Mouse (Mus musculus) liver, postnatal 0 days (tissue): Measurements from ENCODE around the gene Tdo2. TPM values are rescaled to one million over a fixed set of nuclear protein-coding genes. Genes with fewer than 3 reads are reported as not detected.

Source experiments
- ATAC-seq: fragments of 200-750 bp; cut with Nextera tagmentation; 2 replicates; pipeline ENCODE4 v1.8.0; 2017; ENCODE audit warnings: mild to moderate bottlenecking, moderate library complexity
- DNase-seq: peaks from one replicate; pipeline ENCODE4 v3.0.0-alpha.2; 2016
- H3K27ac ChIP-seq: fragments of 300-500 bp; sonication (generic); 2 replicates; pipeline ENCODE4 v1.5.1; 2014; ENCODE audit warnings: antibody characterized with exemption, moderate library complexity, mild to moderate bottlenecking, low read depth
- H3K27me3 ChIP-seq: fragments of 300-500 bp; sonication (generic); 2 replicates; pipeline ENCODE4 v1.6.1; 2014; ENCODE audit warnings: low read length, control low read depth, mixed read lengths; ENCODE audit not compliant: insufficient read depth
- H3K36me3 ChIP-seq: fragments of 300-500 bp; sonication (generic); replicated peaks from 2 replicates; pipeline ENCODE4 v1.6.1; 2014; ENCODE audit warnings: mild to moderate bottlenecking, control low read depth, low read length, moderate library complexity, mixed read lengths; ENCODE audit not compliant: insufficient read depth
- H3K4me1 ChIP-seq: fragments of 300-500 bp; sonication (generic); 2 replicates; pipeline ENCODE4 v1.6.1; 2014; ENCODE audit warnings: antibody characterized with exemption, mild to moderate bottlenecking, control low read depth; ENCODE audit not compliant: insufficient read depth
- H3K4me2 ChIP-seq: fragments of 300-500 bp; sonication (generic); 2 replicates; pipeline ENCODE4 v1.6.1; 2014; ENCODE audit warnings: low read depth, mild to moderate bottlenecking, low read length, moderate library complexity, mixed read lengths
- H3K4me3 ChIP-seq: fragments of 300-500 bp; sonication (generic); 2 replicates; pipeline ENCODE4 v1.5.1; 2014; ENCODE audit warnings: low read depth, low read length
- H3K9ac ChIP-seq: fragments of 300-500 bp; sonication (generic); replicated peaks from 2 replicates; pipeline ENCODE4 v1.6.1; 2014; ENCODE audit warnings: mild to moderate bottlenecking, moderate library complexity
- H3K9me3 ChIP-seq: fragments of 300-500 bp; sonication (generic); 2 replicates; pipeline ENCODE4 v1.6.1; 2016; ENCODE audit warnings: mild to moderate bottlenecking, control low read depth, low read length, mixed read lengths
- CTCF ChIP-seq: sonication (generic); IDR thresholded peaks from 2 replicates; pipeline ENCODE4 v1.5.1; 2016; ENCODE audit warnings: antibody characterized with exemption, low read depth
- EP300 ChIP-seq: IDR thresholded peaks from 2 replicates; pipeline ENCODE4 v1.6.1; 2016; ENCODE audit warnings: antibody characterized with exemption, low read depth, mild to moderate bottlenecking
- WGBS: fragments of 180-500 bp; shearing (Covaris S2); extraction: QIAGEN DNeasy Blood & Tissue Kit; methylation state at CpG from one replicate; pipeline ENCODE4 v1.1.7; 2014; ENCODE audit not compliant: insufficient replicate concordance; 5-methylcytosine and 5-hydroxymethylcytosine counted together
- polyA plus RNA-seq: library from polyadenylated mRNA; unstranded; fragments of >200 nt; fragmentation: Nextera tagmentation; extraction: Ambion mirVana; gene quantifications from 2 replicates; pipeline ENCODE4 v1.2.1, GENCODE M21; 2015

Tdo2 gene
- polyA plus RNA-seq, 1 experiment from 2014 or later, result 8.6 TPM

GRCm38 (mm10) chr3:81938924-81939323 is 37.1 kb downstream of the Tdo2 start:
- 53% methylated on average over 3 of the region's 3 CpGs for WGBS
- TF ChIP-seq EP300, result no peak
- no peak for TF ChIP-seq CTCF
- Histone ChIP-seq H3K4me1 (peaks cover 8% of the 10 kb centered on the region; the same call in 1 of the 2 replicates), H3K4me3 (no peak overlapping the region), H3K4me2 (no peak overlapping the region), H3K9ac (no peak overlapping the region), H3K27me3 (no peaks in the 10 kb centered on the region), H3K9me3 (no peaks in the 10 kb centered on the region), H3K36me3 (0 out of 2 replicates have a peak, but pooled peaks cover 4% of the 10 kb centered on the region), H3K27ac (no peak overlapping the region)
- DNase-seq (no peak), ATAC-seq (no peak)

DNA sequence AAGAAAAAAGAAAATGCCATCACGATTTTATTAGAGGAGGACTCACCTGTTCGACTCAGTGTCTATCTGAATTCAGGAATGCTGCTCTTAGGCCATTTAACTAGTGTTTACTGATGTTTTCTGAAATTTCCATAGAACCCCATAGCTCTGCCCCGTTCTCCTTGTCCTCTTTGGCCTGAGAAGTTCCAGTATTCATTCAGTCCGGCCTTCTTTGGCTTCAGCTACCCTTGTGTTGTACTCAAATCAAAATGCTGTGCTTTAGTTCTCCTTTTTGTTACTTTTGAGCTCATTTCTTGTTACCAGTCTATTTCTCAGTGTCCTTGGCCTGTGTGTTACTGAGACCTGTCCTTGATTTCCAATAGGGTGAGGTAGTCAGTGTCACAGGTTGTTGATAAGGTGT is 42.7 kb downstream of the Tdo2 start:
- H3K27ac ChIP-seq, result no peak overlapping the region

DNA sequence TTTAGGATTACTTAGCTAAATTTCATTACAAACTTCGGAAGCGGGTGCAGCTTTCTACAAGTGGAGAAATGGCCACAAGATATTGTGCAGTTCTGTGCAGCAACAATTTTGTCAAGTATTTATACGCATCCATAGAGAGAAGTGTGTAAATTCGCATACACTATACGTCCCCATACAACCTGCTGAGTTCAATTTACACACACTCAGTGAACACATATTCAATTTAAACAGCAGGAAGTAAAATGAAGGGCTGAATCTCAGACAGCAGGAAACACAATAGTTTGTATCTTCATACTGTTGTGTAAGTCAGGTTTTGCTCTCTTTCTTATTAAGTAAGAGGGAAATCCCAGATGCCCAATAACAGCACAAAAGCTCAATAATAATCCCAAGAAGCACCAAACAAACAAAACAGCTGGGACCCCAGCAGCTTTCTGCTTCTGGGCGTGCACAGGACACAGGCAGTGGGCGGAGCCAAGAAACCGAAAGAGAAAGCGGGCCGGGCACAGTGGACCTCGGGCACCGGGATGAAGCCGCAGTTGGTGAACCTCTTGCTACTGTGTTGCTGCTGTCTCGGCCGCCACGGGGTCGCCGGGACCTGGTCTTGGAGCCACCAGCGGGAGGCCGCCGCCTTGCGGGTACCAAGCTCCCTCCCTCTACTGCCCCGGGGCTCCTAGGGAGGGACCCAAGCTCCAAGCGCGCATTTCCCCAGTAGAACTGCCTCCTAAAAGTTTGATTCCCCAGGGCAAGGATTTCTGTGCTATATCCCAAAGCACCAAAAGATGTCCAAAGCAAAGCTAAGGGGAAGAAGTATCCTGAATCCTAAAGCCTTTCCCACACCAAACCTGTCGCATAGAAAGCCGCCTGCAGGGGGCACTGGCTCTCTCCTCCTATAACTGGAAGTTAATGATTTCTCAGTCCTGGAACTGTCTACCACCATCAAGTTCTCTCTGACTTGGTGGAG is 43.6 kb downstream of the Tdo2 start, which contains the start of gene Ctso:
TSS of gene Ctso (plus strand) at position 461 of the 961 bp plus-strand sequence.
- WGBS, result 11% methylated on average over 27 of the region's 27 CpGs
- H3K9me3 ChIP-seq, result no peaks in the 10 kb centered on the region
- TF ChIP-seq EP300, result peak; percentile 36; the same call in 1 of the 2 replicates
- peak; percentile 85 for TF ChIP-seq CTCF
- peaks cover 8% of the 10 kb centered on the region; the same call in 1 of the 2 replicates for H3K4me1 ChIP-seq
- peak within 1 kb of the TSS; percentile 92 for H3K9ac ChIP-seq
- peak within 1 kb of the TSS; percentile 87 for H3K4me3 ChIP-seq
- H3K27ac ChIP-seq, result peak within 1 kb of the TSS; percentile 92
- no peaks in the 10 kb centered on the region for H3K36me3 ChIP-seq
- peak; percentile 89 for DNase-seq
- no peaks in the 10 kb centered on the region for H3K27me3 ChIP-seq
- peak; percentile 93 for ATAC-seq
- H3K4me2 ChIP-seq, result peak within 1 kb of the TSS; percentile 63

More for the DNA sequence above, 42.7 kb downstream of the Tdo2 start:
- Histone ChIP-seq H3K4me1 (peaks cover 8% of the 10 kb centered on the region; the same call in 1 of the 2 replicates), H3K9me3 (no peaks in the 10 kb centered on the region), H3K27me3 (no peaks in the 10 kb centered on the region), H3K4me2 (peak overlapping the region; percentile 63; the same call in 1 of the 2 replicates), H3K36me3 (no peaks in the 10 kb centered on the region), H3K9ac (no peak overlapping the region), H3K4me3 (no peak overlapping the region)
- no peak for ATAC-seq
- WGBS, result 73% methylated on average over 4 of the region's 4 CpGs
- DNase-seq, result no peak
- TF ChIP-seq EP300 (no peak), CTCF (no peak)

- ATAC-seq (no peak), DNase-seq (no peak)
- 68% methylated on average over 3 of the region's 3 CpGs for WGBS
- Histone ChIP-seq H3K4me3 (no peak overlapping the region), H3K27ac (0 out of 2 replicates have a peak overlapping the region, but pooled peaks have one; percentile 92), H3K27me3 (no peaks in the 10 kb centered on the region), H3K36me3 (no peaks in the 10 kb centered on the region), H3K4me2 (0 out of 2 replicates have a peak overlapping the region, but pooled peaks have one; percentile 63), H3K9me3 (no peaks in the 10 kb centered on the region), H3K4me1 (peaks cover 8% of the 10 kb centered on the region; the same call in 1 of the 2 replicates), H3K9ac (no peak overlapping the region)
- TF ChIP-seq EP300 (no peak), CTCF (no peak)
Observed at GRCm38 (mm10) chr3:81931695-81932094, 44.3 kb downstream of the Tdo2 start.

DNA sequence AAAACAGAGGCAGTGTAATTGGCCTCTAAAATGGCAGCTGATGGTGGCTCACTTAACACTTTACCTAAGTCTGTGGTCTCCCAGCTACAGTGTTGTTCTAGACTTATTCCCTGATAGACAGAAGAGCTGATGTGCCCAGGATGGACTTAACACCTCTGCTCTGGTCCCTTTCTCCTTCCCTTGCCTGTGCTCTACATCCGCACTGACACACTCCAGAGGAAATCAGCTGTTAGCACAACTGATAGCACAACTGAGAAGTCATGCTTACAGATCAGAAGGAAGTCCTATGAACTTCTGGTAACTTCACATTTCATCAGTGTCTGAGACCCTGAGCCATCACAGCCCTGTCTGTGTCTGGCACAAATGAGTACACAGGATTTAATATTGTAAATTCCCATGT is 46.9 kb downstream of the Tdo2 start:
- H3K4me3 ChIP-seq, result no peak overlapping the region
- H3K4me2 ChIP-seq, result no peak overlapping the region
- no peaks in the 10 kb centered on the region for H3K27me3 ChIP-seq
- whole genome bisulfite sequencing, result 64% methylated on average over 1 of the region's 1 CpGs
- H3K36me3 ChIP-seq, result no peaks in the 10 kb centered on the region
- ATAC-seq (no peak), DNase-seq (no peak)
- no peak overlapping the region for H3K9ac ChIP-seq
- no peaks in the 10 kb centered on the region for H3K9me3 ChIP-seq
- H3K27ac ChIP-seq, result no peak overlapping the region
- no peak for TF ChIP-seq CTCF
- no peak for TF ChIP-seq EP300
- H3K4me1 ChIP-seq, result peaks cover under 1% of the 10 kb centered on the region; the same call in 1 of the 2 replicates

DNA sequence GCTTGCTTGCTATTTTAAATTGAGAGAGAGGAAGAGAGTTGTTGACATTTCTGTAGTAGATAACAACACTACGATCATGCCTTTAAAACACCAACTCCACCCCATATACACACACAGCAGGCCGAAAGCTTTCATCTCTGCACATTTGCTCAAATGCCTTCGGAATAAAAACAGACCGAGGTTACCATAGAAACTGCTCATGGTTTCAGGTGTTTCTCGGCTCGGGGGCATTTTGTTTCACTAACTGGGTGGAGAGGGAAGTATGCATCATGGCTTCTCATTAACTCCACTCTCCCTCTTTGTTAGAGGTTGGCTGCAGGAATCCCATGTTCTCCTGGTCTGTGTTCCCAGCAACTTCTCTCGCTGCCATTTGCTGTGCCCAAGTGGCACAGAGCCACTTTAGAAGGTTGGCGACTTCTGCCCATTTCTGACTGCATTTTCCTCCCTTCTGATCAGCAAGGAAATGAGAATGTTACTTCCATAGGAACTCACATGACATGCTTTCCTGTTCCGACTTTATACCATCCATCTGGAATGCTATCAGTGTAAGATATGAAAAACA is 49.2 kb downstream of the Tdo2 start:
- no peaks in the 10 kb centered on the region for H3K36me3 ChIP-seq
- no peak overlapping the region for H3K4me2 ChIP-seq
- 58% methylated on average over 9 of the region's 9 CpGs for WGBS
- no peaks in the 10 kb centered on the region for H3K4me1 ChIP-seq
- H3K9ac ChIP-seq, result no peak overlapping the region
- H3K27me3 ChIP-seq, result no peaks in the 10 kb centered on the region
- ATAC-seq (no peak), DNase-seq (no peak)
- H3K27ac ChIP-seq, result no peak overlapping the region
- TF ChIP-seq CTCF (no peak), EP300 (no peak)
- no peaks in the 10 kb centered on the region for H3K9me3 ChIP-seq
- H3K4me3 ChIP-seq, result no peak overlapping the region
